Mouse (Mus musculus): ENCODE data around the gene Ambra1. TPM values are rescaled to one million over a fixed set of nuclear protein-coding genes. Genes with fewer than 3 reads are reported as not detected.

The Ambra1 gene
- polyA plus RNA-seq, 1 experiment from 2014 or later: 17.4 TPM

DNA sequence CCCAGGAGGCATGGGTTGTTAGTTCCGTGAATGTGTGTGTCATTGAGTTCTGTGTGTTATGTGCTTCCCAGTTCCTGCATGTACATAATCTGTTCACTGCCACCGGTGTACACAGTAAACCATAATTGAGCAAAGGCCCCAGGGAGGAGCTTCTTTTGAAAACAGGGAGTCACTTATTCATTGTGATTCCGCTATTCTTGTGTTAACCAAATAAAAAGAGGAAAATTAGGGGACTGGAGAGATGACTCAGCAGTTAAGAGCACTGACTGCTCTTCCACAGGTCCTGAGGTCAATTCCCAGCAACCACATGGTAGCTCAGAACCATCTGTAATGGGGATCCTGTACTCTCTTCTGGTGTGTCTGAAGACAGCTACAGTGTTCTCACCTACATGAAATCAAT is 164.8 kb downstream of the Ambra1 start:
- H3K4me1 ChIP-seq: no peaks in the 10 kb centered on the region
- H3K9me3 ChIP-seq: no peaks in the 10 kb centered on the region
- 89% methylated on average over 3 of the region's 3 CpGs for WGBS
- DNase-seq (ENCODE audit: low spot score): no peak
- no peaks in the 10 kb centered on the region for H3K27me3 ChIP-seq (ENCODE audit: insufficient read depth, poor library complexity, severe bottlenecking)
- H3K27ac ChIP-seq: no peak overlapping the region
- no peak overlapping the region for H3K4me3 ChIP-seq
- H3K36me3 ChIP-seq: 0 out of 2 replicates have a peak, but pooled peaks cover 3% of the 10 kb centered on the region

DNA sequence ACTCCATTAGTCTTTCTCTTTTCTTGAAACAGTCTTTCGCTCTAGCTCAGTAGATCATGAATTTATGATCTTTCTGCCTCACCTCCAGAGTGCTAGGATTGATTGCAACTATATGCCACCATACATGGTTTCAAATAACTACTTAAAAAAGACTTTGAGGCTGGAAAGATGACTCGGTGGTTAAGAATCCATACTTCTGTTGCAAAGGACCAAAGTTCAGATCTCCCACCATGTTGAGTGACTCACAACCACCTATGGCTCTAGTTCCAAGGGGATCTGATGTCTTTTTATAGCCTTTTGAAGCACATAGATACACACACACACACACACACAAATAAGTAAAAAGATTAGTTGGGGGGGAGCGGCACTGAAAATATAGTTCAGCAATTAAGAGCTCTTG is 165.5 kb downstream of the Ambra1 start:
- 93% methylated on average over 3 of the region's 3 CpGs for WGBS
- H3K27me3 ChIP-seq (ENCODE audit: insufficient read depth, poor library complexity, severe bottlenecking): no peaks in the 10 kb centered on the region

DNA sequence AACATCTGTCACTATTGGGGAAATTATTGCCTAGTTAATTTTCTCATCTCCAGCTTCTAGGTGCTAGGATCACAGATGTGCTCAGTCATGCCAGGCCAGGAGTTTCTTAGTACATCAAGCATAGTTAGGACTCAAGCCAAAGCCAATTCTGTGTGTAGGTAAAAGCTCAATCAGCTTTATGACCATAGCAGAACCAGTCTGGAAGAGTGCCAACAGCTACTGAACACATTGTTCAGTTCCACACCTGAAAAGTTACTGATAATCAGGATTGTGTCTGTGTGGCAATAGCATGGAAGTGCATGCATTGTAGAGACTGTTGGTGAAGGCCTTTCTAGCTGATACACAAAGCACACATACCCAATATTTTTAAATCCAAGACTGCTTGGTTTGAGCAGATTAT is 168.0 kb downstream of the Ambra1 start:
- Histone ChIP-seq H3K4me1 (no peaks in the 10 kb centered on the region), H3K36me3 (peaks cover 12% of the 10 kb centered on the region), H3K9me3 (no peaks in the 10 kb centered on the region), H3K27ac (no peak overlapping the region), H3K27me3 (ENCODE audit: insufficient read depth, poor library complexity, severe bottlenecking) (no peaks in the 10 kb centered on the region), H3K4me3 (no peak overlapping the region)
- no peak for DNase-seq (ENCODE audit: low spot score)

More for the DNA sequence above, 165.5 kb downstream of the Ambra1 start:
- Histone ChIP-seq H3K4me3 (no peak overlapping the region), H3K4me1 (no peaks in the 10 kb centered on the region), H3K36me3 (peaks cover 7% of the 10 kb centered on the region), H3K9me3 (no peaks in the 10 kb centered on the region), H3K27ac (no peak overlapping the region)
- DNase-seq (ENCODE audit: low spot score): no peak

DNA sequence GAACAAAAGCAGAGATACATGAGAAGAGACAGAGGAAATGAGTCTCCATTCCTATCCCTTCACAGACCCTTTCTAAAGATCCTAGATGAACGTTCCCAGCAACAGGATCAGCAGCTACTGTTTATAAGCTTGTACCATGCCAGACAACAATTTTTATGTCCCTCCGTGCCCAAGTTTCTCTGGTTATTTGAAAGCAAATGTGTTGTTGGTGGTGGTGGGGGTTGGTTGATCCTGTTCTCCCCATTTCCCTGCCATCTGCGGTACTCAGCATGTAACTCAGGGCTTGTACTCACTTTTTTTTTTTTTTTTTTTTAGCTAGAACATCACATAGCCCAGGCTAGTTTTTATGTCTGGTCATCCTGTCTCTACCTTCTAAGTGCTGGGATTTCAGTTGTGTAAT is 169.2 kb downstream of the Ambra1 start:
- 88% methylated on average over 3 of the region's 3 CpGs for WGBS
- no peak for DNase-seq (ENCODE audit: low spot score)
- H3K36me3 ChIP-seq: peaks cover 12% of the 10 kb centered on the region

DNA sequence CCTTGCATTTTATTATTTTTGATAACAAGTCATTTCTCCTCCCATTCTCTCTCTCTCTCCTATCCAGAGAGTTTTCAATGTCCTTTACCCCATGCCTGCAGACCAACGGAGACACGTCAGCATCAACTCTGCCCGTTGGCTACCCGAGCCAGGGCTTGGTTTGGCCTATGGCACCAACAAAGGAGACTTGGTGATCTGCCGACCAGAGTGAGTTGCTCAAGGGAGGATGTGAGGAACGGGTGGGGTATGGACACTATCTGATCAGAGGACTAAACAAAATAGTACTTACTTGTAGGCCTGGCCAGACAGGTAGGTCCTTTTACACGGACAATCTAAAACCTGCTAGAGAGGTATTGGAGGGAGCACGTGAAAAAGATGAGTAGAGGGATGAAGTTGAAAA is 170.5 kb downstream of the Ambra1 start:
- peaks cover 13% of the 10 kb centered on the region for H3K36me3 ChIP-seq
- H3K9me3 ChIP-seq: no peaks in the 10 kb centered on the region
- H3K4me3 ChIP-seq: no peak overlapping the region
- H3K27ac ChIP-seq: no peak overlapping the region
- no peaks in the 10 kb centered on the region for H3K27me3 ChIP-seq (ENCODE audit: insufficient read depth, poor library complexity, severe bottlenecking)
- H3K4me1 ChIP-seq: no peaks in the 10 kb centered on the region
- WGBS: 89% methylated on average over 8 of the region's 8 CpGs
- no peak for DNase-seq (ENCODE audit: low spot score)

More for the DNA sequence above, 169.2 kb downstream of the Ambra1 start:
- no peaks in the 10 kb centered on the region for H3K9me3 ChIP-seq
- H3K27ac ChIP-seq: no peak overlapping the region
- no peak overlapping the region for H3K4me3 ChIP-seq
- no peaks in the 10 kb centered on the region for H3K4me1 ChIP-seq
- no peaks in the 10 kb centered on the region for H3K27me3 ChIP-seq (ENCODE audit: insufficient read depth, poor library complexity, severe bottlenecking)

DNA sequence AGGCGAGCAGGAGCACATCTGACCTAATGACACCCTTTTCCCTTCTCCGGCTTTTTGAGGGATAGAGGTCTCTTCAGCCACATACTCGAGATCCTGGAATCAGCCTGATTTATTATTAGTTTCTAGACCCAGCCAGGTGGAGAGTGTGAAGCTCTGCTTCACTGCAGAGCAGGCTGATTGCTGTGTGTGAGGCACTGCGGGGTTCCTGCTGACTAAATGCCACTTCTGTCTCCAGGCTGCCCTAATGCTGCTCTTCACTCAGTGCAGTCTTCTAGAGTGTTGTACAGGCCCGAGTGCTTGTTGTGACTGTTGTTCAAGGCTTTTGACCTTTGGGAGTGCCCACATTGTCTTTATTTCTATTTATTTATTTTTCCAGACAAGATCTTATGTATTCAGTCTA is 172.4 kb downstream of the Ambra1 start:
- H3K36me3 ChIP-seq: peaks cover 18% of the 10 kb centered on the region
- no peaks in the 10 kb centered on the region for H3K4me1 ChIP-seq
- H3K9me3 ChIP-seq: no peaks in the 10 kb centered on the region
- H3K4me3 ChIP-seq: no peak overlapping the region
- no peaks in the 10 kb centered on the region for H3K27me3 ChIP-seq (ENCODE audit: insufficient read depth, poor library complexity, severe bottlenecking)
- 77% methylated on average over 5 of the region's 5 CpGs for WGBS
- no peak for DNase-seq (ENCODE audit: low spot score)
- H3K27ac ChIP-seq: no peak overlapping the region

DNA sequence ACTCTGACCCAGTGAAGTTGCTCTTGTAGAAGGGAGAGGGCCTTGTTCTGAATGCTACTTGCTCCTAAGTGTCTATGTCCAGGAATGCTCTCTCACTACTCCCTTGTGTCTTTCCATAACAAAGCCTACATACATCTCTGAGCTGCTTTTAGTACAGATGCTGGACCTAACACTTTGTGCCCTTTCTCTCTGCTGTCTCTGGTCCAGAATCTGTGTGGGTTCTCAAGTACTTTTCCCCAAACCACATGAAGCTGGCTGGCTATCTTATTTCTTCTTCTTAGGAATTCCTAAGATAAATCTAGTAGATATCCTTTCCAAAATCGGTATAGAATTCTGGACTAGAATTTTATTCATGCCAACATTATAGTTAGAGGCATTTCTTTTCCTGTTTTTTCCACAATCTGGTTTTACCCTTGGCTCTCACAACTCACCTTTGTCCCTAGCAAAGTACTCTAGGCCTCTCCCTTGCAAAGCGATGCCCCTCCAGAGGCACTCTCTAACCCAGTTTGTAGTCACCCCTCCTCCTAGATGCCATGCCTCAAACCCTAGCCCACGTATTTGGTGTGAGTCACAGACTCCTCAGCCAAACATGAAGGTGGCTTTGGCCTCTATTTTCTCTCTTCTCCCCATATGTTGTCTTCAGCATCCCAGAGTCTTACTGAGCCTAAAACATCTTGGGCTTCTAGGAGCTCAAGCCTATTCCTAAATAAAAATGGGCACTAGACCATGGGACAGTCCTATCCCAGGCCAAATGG is 173.4 kb downstream of the Ambra1 start:
- no peak for DNase-seq (ENCODE audit: low spot score)
- H3K36me3 ChIP-seq: peaks cover 22% of the 10 kb centered on the region
- H3K4me3 ChIP-seq: no peak overlapping the region
- H3K4me1 ChIP-seq: no peaks in the 10 kb centered on the region
- H3K9me3 ChIP-seq: no peaks in the 10 kb centered on the region
- no peak overlapping the region for H3K27ac ChIP-seq
- H3K27me3 ChIP-seq (ENCODE audit: insufficient read depth, poor library complexity, severe bottlenecking): no peaks in the 10 kb centered on the region
- 83% methylated on average over 3 of the region's 3 CpGs for WGBS

DNA sequence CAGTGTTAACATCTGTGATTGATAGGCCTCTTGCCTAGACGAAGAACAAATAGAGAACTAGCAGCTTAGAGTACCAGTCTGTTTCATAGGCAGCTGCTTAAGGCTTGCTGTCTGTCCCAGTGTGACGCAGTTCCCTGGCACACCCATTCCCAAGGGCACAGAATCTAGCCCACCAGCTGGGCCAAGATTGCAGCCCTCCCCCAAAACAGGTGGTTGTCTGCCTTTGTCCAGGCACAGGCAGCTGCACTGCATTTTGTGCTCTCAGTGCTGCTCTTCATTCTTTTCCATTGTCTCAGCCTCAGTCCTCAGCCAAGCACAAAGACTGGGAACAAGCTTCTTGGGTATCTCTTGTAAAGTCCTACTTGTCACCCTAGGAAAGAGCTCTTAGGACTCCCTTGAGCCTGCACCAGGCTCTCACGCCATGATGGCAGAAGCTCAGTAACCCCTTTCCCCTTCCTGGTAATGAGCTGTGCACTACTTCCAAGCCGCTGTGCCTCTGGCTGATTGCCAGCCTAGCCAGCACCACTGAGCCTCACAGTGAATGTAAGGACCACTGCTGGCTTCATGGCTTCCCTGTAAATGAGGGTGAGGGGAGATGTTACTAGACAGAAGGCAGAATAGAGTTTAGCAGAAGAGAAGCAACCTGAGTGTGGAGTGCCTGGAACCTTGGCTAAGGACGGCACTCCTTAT is 174.8 kb downstream of the Ambra1 start:
- Histone ChIP-seq H3K4me3 (no peak overlapping the region), H3K4me1 (no peaks in the 10 kb centered on the region), H3K36me3 (peaks cover 32% of the 10 kb centered on the region), H3K27ac (no peak overlapping the region), H3K9me3 (no peaks in the 10 kb centered on the region), H3K27me3 (ENCODE audit: insufficient read depth, poor library complexity, severe bottlenecking) (no peaks in the 10 kb centered on the region)
- 78% methylated on average over 5 of the region's 5 CpGs for WGBS
- DNase-seq (ENCODE audit: low spot score): no peak

DNA sequence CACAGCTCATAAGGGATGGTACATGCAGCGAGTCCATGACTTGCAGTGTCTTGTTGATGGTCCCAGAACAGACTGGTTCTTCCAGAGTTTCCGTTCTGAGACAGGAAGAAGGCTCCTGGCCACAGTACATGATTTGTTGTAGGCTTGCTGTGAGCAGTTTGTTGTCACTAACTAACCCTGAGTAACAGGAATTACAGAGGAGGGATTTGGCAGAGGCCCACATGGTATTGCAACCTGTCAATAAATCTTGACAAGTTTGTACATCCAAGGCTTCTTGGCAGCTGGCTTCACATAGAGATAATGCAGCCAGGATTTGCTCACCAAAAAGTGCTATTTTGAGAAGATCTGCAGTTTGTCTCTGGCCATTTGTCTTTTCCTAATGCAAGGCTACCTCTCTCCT is 176.2 kb downstream of the Ambra1 start:
- no peaks in the 10 kb centered on the region for H3K27me3 ChIP-seq (ENCODE audit: insufficient read depth, poor library complexity, severe bottlenecking)

DNA sequence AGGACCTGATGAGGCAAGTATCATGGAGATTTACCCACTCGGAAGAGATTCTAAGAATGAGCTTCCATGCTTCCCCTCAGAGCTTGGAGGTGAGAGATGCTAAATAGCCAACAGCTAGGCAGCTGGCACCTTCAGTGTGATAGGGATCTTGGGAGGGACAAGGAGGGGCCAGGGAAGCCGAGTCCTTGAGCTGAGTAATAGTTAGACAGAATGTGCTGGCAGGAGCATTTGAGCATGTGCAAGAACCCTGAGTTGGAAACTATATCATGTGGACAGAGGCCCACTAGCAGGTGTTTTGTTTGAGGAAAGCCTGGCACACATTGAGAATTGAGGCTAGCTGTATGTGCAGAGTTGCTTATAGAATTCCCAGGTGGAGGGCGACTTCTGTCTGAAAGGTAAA is 182.7 kb downstream of the Ambra1 start:
- no peak overlapping the region for H3K4me3 ChIP-seq
- no peak overlapping the region for H3K27ac ChIP-seq
- no peaks in the 10 kb centered on the region for H3K27me3 ChIP-seq (ENCODE audit: insufficient read depth, poor library complexity, severe bottlenecking)
- no peak for DNase-seq (ENCODE audit: low spot score)
- WGBS: 60% methylated on average over 3 of the region's 3 CpGs
- peaks cover 86% of the 10 kb centered on the region for H3K36me3 ChIP-seq
- H3K4me1 ChIP-seq: peaks cover 8% of the 10 kb centered on the region; the same call in 1 of the 2 replicates
- H3K9me3 ChIP-seq: no peaks in the 10 kb centered on the region

More for the DNA sequence above, 176.2 kb downstream of the Ambra1 start:
- H3K4me1 ChIP-seq: no peaks in the 10 kb centered on the region
- no peaks in the 10 kb centered on the region for H3K9me3 ChIP-seq
- no peak overlapping the region for H3K4me3 ChIP-seq
- no peak overlapping the region for H3K27ac ChIP-seq
- WGBS: 94% methylated on average over 2 of the region's 2 CpGs
- DNase-seq (ENCODE audit: low spot score): no peak
- H3K36me3 ChIP-seq: peaks cover 38% of the 10 kb centered on the region

DNA sequence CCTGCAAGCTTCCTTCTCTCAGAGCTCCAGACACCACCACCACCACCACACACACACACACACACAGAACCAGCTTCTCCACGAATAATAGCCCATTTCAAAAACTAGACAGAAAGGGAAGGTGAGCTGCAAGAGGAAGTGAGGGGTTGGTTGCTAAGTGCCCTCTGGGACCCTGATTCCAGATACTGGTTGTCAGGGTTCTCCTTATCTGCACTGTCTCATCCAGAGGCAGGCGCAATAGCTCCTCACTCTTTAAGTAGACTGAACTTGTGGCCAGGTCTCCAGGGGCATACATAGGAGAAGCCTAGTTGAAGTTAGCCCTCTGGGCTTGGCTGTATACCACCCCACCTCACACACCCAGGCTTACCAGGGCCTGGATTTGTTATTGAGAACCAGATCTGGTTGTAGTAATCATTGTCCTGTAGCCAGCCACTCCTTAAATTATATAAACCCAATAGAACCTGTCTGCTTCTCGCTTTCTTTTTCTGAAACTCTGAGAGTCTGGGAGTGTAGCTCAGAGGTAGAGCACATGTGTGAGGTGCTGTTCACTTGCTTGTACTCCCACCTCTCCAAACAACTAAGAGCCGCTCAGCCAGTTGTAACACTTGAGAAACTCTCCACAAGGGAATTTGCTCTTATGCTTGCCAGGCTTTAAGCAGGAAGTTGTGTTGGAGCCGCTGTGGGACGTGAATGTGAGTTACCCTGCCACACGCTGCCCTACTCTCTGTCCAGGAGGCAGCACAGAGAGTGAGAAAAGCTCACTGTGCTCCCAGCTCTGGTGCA is 183.6 kb downstream of the Ambra1 start:
- 78% methylated on average over 7 of the region's 7 CpGs for WGBS
- H3K36me3 ChIP-seq: peaks cover 90% of the 10 kb centered on the region

DNA sequence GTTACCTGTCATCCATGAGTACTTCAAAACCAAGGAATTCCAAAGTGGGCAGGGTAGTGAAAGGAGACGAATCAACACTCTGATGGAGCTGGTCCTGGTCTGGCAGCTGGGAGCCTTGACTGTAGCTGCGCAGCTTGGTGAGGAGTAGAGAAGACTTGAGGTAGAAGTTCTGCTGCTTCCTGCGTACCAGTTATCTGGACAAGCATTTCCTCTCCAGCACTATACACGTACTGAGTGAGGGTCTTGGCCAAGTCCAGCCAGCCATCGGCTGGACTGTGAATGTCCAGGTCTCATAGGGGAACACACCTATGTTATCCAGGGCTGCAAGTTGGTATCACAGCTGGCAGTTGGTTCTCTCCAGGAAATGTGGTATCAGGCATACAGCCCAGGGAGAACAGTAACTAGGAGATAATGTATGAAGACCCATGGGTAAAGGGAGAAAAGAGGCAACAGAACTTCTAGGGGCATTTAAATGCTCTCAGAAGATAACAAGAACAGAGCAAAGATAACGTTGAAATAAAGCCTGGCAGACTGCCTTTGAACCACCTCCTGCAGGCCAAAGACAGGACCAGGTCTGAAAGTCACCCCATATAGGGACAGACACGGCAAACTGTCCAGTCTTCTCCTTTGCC is 186.5 kb downstream of the Ambra1 start:
- peaks cover 71% of the 10 kb centered on the region for H3K36me3 ChIP-seq
- 66% methylated on average over 7 of the region's 7 CpGs for WGBS
- no peak for DNase-seq (ENCODE audit: low spot score)

More for the DNA sequence above, 183.6 kb downstream of the Ambra1 start:
- Histone ChIP-seq H3K4me3 (no peak overlapping the region), H3K27me3 (ENCODE audit: insufficient read depth, poor library complexity, severe bottlenecking) (no peaks in the 10 kb centered on the region), H3K9me3 (no peaks in the 10 kb centered on the region), H3K27ac (no peak overlapping the region), H3K4me1 (peaks cover 8% of the 10 kb centered on the region; the same call in 1 of the 2 replicates)
- no peak for DNase-seq (ENCODE audit: low spot score)

More for the DNA sequence above, 186.5 kb downstream of the Ambra1 start:
- H3K4me3 ChIP-seq: no peak overlapping the region
- H3K27me3 ChIP-seq (ENCODE audit: insufficient read depth, poor library complexity, severe bottlenecking): peaks cover 14% of the 10 kb centered on the region
- H3K4me1 ChIP-seq: peaks cover 11% of the 10 kb centered on the region
- H3K9me3 ChIP-seq: no peaks in the 10 kb centered on the region
- H3K27ac ChIP-seq: no peak overlapping the region
